Mouse (Mus musculus) fat pad, adult 2 months (tissue): ENCODE results near the gene Chac2.
"Not testable (repeated sequence)": the region's sequence is repeated elsewhere in the genome, so short reads cannot be mapped to it uniquely, and the experiment has no call there.

Source experiments
- DNase-seq: peaks from one replicate; pipeline ENCODE4 v3.0.0-alpha.2; 2011; ENCODE audit warnings: low read depth, low spot score; ENCODE audit errors: extremely low read depth

The Chac2 gene

GRCm38 (mm10) chr11:30985877-30986624 lies at the start of gene Chac2:
TSS of gene Chac2 (minus strand) at chr11:30986350.
- peak; percentile 19 for DNase-seq

- no peak for DNase-seq
These were observed 48.8 kb upstream of the Chac2 start for GRCm38 (mm10) chr11:31034958-31035357.

DNA sequence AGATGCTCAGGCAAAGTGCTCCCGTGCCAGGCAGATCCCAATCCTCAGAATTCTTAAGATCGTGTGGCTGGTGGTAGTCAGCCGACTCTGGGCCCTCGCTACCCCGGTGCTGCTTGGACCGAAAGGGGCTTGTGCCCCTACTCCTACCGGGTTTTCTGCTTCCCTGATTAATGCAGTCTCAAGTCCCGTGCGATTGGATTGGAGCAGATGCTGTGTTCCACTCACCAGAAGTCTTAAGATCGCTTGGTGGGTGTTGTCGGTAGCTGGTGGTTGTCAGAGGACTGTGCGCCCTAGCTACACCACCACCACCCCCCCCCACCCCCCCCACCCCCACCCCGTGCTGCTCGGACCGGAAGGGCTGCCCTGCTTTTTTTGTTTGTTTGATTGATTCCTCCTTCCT lies 31.3 kb upstream of the Chac2 start:
- not testable (repeated sequence) for DNase-seq

DNA sequence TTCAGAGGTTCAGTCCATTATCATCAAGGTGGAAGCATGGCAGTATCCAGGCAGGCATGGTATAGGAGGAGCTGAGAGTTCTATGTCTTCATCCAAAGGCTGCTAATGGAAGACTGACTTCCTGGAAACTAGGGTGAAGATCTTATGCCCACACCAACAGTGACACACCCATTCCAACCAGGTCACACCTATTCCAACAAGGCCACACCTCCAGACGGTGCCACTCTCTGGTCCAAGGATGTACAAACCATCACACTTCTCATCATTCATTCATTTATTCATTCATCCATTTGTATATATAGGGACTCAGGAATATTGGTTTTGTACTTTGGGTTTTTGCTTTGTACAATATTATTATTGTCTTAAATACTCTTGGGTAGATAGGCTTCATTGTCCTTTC lies 23.5 kb upstream of the Chac2 start:
- DNase-seq, result not testable (repeated sequence)

GRCm38 (mm10) chr11:31001169-31001908 lies 15.2 kb upstream of the Chac2 start:
- DNase-seq, result no peak

DNA sequence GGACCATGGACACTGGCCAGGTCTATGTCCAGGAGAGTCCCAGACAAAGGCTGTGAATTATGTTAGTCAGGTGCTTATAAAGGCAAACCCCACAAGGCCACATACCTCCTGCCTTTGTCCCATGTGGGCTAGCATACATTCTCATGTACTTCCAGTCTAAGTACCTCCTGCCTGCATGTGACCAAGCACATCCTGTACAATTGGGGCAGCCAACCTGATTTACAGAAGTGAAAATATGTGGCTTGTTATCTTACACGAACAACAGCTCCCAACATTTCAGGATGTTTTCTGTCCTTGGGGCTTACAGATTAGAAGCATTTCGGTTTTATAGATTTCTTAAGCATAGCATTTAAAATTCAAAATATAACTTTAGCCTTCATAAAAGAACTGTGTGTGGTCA lies 13.9 kb upstream of the Chac2 start:
- no peak for DNase-seq

- DNase-seq, result no peak
These were observed 12.6 kb upstream of the Chac2 start for GRCm38 (mm10) chr11:30998704-30999103.

- DNase-seq, result no peak
These were observed 12.0 kb upstream of the Chac2 start for GRCm38 (mm10) chr11:30998199-30998598.

DNA sequence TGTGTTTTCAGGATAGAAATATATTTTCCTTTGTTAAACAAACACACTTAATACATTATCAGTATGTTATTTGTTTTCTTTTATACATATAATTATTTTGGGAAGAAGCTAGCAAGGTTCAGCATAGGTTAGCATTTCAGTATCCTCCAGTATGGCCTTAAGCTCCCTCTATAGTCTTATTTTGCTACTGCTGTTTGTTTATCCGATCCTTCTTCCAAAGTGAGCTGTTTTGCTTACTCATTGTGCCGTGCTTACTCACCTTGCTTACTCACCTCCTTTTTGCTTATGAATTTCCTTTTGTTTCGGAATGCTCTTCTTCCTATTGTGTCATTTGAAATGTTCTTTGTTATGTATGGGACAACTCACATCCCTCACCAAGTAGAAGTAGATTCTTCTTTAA lies 10.5 kb upstream of the Chac2 start:
- no peak for DNase-seq

DNA sequence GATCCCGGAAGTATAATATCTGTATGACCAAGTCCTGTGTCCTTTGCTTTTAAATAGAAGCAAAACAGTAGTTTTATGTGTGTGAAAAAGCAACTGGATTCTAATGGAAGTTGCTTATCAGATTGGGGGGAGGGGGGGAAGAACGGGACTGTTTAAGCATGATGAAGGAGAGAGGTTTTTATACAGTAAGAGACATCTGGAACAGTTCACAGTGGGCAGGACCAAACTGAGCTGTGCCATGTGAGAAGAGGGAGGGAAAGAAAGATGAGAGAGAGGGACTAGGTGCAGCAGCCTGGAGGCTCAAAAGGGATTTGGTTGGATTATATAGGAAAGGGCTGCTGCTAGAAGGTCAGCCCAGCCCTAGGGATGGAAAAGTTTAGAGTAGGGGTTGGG lies 471 bp upstream of the Chac2 start:
- DNase-seq, result no peak

DNA sequence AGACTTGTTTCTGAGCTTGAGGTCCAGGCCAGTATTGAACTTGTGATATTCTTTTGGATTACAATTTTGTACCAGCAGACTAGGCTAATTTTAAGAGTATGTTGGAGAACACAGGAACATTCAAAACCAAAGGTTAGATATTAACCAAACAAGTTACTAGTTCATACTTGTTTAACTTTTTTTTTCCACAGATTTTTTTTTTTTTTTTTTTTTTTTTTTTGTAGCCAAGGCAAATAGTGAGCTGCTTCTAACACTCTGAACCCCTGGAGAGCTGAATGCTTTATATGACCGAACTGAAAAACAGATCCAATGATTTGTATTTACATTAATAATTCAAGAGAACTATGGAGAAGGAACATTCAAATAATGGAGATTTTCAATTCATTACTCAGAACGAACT lies 913 bp downstream of the Chac2 start:
- DNase-seq, result no peak

GRCm38 (mm10) chr11:30954279-30954725 lies 31.8 kb downstream of the Chac2 start, which contains the start of gene Erlec1:
TSS of gene Erlec1 (minus strand) at chr11:30954335.
- DNase-seq, result peak; percentile 13

DNA sequence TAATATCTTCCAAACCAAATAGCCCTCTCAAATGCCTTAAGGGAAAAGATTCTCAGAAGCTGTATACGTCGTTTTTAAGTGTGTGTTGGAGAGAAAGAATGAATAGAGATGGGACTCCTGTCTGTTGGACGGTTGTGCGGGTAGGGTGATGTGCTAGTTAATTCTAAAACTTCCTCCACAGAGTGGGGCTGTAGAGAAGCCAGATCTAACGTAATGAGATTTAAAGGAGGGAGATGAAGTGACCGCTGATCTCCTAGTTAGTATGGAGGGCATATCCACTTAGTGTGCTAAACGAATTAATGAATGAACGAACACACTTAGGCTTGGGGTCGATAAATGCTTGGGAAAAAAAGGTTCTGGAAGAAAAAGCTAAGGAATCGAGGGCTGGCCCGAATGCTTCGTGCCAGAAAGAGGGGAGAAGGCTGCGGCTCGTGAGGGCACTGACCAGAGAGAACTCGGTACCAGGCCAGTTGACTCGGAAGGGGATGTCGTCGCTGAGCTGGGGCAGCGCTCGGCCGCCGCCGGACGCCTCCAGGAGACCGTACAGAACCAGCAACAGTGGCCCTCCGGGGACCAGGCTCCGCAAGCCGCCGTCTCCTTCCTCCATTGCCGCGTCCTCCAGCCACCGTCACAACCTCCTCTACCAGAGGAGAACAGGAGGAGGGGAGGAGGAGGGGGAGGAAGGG lies 32.5 kb downstream of the Chac2 start:
- no peak for DNase-seq

- no peak for DNase-seq
These were observed 33.3 kb downstream of the Chac2 start for GRCm38 (mm10) chr11:30952829-30953228.

GRCm38 (mm10) chr11:30943522-30943921 lies 42.6 kb downstream of the Chac2 start:
- no peak for DNase-seq

DNA sequence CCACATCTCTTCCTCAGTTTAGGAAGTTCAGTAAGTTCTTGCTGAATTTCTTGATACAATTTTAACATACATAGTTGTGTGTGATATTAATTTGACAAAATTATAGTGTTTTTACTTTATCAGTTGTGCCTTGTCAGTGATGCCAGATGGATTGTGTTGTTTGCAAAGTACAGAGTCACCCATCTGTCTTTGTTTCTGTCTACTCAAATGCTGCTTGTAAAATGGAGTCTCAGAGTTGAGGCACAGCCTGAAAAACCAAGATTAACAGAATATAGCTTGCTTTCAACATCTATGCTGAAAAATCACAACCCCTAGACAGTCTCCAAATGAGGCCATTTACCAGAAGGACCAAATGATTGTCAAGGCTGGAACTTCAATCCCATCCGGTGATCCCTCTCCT lies 57.7 kb downstream of the Chac2 start:
- DNase-seq, result no peak

GRCm38 (mm10) chr11:30928079-30928478 lies 58.1 kb downstream of the Chac2 start:
- no peak for DNase-seq
